Mouse (Mus musculus): ENCODE results near the gene Kirrel3. TPM values are rescaled to one million over a fixed set of nuclear protein-coding genes. Genes with fewer than 3 reads are reported as not detected.

Gene Kirrel3
- total RNA-seq, 2 experiments from 2014 or later = 0.88 to 1.1 TPM

DNA sequence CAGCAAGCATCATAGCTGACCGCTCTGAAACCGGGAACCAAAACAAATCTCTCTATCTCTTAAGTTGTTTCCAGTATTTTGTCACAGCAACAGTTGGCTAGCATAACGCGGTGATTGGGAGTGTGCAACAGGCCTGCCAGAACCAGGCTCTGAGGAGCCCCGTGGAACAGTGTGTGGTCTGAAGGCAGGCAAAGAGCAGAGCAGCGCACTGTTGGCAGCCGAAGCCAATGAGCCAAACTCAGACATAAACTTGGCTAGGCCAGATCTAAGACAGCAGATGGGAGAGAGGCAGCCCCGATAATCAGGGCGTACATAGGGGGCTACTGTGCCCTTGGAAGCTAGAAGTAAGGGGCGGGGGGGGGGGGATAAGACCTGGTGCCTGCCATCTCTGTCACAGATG lies 372.4 kb downstream of the Kirrel3 start:
- intact Hi-C loops (cut with DNase I; ENCODE audit: low total_unique reads) = no loop called here
- no peak for DNase-seq

DNA sequence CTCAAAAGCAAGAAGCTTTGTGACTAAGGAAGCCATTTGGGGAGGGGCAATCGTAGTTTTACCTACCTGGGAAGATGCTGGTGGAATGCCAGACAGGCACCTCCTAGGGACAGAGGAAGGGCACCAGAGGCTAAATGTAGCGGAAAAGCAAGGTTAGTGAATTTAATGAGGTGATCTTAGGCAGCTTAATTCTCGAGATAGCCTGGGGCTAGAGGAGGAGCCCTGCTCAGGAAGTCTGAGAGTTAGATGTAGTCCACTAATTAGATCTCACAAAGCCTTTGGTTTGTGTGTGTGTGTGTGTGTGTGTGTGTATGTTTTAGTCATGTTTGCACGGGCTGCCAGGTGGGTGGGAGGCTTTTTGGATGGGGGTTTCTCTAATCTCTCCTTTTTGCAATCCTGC lies 375.2 kb downstream of the Kirrel3 start:
- intact Hi-C loops (cut with DNase I; ENCODE audit: low total_unique reads) = loop anchor here (5.0 kb wide), 2 partner anchors 156 to 364 kb away; no protein-coding TSS in a partner anchor
- no peak for DNase-seq

DNA sequence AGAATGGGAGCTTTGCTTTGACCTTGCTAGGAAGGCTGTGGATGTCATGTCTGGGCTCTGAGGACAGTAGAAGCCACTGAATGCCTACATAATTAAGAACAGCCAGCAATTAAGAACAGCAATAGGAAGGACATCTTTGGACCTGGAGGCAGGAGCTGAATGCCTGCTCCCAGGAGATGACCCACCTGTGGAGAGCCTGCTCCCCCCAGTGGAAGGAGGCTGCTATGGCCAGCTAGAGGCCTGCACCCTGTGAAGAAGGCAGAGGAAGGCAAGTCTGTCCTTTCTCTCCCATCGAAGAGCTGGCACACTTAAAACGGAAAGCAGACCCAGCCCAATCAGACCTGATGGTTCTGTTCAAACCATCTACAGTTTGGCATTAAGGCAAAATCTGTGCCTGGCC lies 376.1 kb downstream of the Kirrel3 start:
- DNase-seq = no peak
- intact Hi-C loops (cut with DNase I; ENCODE audit: low total_unique reads) = loop anchor here (5.0 kb wide), 2 partner anchors 156 to 364 kb away; no protein-coding TSS in a partner anchor

DNA sequence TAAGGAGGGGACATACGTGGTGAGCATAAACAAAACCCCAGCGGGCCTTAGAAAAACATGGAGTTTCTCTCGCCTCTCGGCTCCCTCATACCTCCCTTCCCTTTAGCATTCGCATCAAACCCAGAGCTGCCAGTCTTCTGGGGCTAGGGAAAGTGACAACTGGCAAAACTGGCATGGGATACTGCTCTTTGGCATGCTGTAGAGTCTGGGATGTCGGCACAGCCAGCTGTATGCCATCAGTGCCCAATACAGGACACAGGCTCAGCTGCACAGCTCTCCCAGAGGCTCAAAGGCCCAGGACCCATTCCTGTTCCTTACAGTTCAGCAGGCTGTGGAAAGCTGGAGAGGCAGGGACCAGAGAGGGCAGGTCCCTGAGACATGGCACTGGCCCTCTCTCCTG lies 379.9 kb downstream of the Kirrel3 start:
- no peak for DNase-seq
- intact Hi-C loops (cut with DNase I; ENCODE audit: low total_unique reads) = no loop called here

DNA sequence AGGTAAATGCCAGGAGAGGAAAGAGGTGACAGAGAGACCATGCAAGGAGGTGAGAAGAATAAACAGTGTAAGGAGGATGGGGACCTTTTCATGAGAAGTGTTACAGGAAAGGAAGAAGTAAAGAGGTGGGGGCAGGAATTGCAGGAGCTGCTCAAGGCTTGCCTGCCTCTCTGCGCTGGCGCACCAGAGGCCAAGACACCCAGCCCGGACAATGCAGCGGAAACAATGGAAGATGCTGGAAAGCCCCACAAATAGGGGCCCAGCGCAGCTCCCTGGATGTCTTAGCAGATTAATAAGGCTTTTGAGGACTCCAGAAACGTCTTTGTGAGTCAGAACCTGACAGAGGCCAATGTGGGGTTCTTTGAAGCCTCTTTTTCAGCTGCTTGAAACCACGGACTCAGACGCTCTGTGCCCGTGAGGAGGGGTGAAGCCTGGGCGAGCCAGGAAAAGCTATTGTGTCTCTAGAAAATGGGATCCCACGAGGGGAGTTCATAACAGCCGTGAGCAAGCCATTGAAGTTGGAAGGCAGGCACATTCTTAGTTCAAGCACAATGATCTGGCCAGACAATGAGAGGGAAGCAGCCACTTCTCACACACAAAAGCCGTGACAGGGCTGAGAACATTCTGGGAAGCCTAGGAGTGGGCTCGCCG lies 385.7 kb downstream of the Kirrel3 start:
- no peak for DNase-seq
- intact Hi-C loops (cut with DNase I; ENCODE audit: low total_unique reads) = no loop called here

DNA sequence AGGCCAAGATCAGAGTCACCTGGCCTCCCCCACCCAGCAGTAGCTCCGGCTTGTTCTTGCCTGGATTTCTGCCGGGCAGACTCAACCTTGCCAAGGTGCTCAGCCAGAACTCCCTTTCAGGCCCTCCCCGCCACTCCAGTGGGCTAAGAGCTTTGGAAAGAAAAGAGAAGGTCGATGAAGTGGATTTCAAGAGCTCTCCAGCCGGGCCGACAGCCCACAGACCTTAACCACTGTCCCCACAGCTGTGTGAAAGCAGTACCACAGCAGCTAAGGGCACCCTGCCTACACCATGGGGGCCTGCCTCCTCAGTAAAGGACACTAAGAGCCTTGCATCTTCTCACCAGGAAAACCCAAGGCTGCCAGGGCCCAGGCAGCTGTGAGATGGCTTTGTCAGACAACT lies 389.5 kb downstream of the Kirrel3 start:
- intact Hi-C loops (cut with DNase I; ENCODE audit: low total_unique reads) = no loop called here
- DNase-seq = no peak

DNA sequence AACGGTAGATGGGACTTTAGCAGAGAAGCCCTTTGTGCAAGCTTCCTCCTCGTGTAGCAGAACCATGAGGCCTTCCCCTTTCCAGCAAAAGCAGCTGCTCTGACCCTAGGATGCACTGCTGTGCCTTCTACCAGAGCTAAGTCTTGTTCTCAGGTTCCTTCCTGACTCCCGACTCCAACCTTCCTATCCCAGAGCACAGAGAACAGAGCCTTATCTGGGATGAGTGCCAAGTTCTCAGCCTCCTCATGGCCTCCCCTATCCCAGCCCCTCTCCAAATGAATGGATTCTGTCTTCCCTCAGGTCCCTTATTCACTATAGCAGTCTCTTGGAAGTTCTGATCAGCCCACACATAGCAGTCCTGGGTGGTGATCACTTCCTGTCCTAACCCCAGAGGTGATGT lies 391.5 kb downstream of the Kirrel3 start:
- intact Hi-C loops (cut with DNase I; ENCODE audit: low total_unique reads) = no loop called here

DNA sequence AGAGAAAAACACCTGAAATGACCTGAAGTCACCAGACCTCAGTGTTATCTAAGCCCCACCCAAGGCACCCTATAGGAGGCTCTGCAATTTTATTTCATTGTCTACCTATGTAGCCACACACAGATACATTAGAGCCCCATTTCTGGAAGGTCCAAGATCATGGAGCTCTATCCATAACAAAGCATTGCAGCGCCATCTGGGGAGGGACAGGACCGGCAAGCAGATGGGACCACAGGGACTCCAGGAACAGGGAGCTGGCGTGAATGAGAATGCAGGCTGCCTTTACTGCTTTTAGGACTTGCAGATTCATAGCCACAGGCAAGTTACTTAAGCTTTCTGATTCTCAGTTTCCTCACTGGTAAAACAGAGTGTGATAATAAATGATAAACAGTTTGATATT lies 392.1 kb downstream of the Kirrel3 start:
- DNase-seq = no peak
- intact Hi-C loops (cut with DNase I; ENCODE audit: low total_unique reads) = no loop called here

More for the DNA sequence above, 391.5 kb downstream of the Kirrel3 start:
- DNase-seq = no peak

DNA sequence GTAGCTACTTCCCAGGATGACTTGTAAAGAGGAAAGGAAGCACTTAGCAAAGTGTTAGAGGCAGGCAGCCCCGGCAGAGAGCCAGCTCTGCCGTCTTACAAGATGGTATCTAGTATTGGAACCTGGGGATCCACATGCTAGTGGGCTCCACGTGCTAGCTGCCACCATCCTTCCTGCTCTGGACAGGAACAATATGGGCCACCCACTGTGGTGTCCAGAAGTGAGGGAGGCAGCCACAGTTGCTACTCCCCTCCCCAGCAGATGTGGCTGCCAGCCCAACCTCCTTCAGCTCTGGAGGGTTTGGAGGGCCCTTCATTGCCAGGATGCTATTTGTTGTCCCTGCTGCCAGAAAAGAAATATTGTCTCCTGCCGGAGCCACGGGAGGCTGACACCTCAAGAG lies 396.1 kb downstream of the Kirrel3 start:
- intact Hi-C loops (cut with DNase I; ENCODE audit: low total_unique reads) = no loop called here
- no peak for DNase-seq

DNA sequence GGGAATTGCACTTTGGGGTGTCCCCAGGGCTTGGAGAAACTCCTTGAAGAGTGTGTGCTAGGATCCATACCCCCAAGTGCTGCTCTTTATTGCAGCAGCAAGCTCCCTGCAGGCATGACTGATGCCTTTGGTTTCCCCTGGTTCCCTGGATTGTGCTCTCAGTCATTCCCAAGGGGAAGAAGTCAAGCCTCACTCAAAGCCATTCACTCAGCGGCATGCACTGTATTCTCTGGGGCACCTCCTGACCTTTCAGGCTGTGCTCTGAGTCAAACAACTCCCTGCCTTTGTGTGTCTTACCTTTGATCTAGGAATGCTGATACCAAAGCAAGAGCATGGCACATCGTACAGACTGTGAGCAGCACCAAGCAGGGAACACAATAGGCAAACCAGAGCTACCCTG lies 396.5 kb downstream of the Kirrel3 start:
- no peak for DNase-seq
- intact Hi-C loops (cut with DNase I; ENCODE audit: low total_unique reads) = no loop called here

DNA sequence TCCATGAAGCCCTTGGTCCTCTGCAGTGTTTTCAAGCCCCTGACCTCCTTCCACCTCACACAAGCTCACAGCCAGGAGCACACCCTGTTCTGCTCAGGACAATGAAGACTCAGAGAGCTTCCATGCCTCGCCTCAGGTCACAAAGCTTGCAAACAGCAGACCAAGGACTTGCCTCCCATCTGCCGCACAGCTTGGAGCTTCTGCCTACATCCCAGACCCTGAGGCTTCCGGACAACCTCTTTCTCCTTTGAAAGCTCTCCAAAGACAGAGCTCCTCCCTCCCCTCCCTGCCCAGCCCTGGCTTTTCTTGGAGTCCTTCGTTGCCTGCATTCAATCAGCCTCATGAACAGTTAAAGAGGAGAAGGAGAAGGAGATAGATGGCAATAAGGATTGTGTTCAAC lies 397.4 kb downstream of the Kirrel3 start:
- intact Hi-C loops (cut with DNase I; ENCODE audit: low total_unique reads) = no loop called here
- DNase-seq = no peak

DNA sequence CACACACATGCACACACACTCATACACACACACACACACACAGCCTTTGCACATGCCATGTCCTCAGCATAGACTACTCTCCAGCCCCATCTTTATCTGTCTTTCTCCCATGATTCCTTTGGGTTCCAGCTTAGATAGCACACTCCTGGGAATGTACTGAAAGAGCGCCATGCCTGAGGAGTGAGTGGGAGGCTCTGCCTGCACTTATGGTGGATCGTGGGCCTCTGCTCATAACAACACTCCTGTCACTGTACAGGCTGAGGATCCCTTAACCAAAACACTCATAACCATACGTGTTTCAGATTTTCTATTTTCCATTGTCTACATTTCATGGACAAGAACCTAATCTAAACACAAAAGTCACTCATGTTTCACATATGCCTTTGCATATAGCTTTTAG lies 398.6 kb downstream of the Kirrel3 start:
- no peak for DNase-seq
- intact Hi-C loops (cut with DNase I; ENCODE audit: low total_unique reads) = no loop called here

DNA sequence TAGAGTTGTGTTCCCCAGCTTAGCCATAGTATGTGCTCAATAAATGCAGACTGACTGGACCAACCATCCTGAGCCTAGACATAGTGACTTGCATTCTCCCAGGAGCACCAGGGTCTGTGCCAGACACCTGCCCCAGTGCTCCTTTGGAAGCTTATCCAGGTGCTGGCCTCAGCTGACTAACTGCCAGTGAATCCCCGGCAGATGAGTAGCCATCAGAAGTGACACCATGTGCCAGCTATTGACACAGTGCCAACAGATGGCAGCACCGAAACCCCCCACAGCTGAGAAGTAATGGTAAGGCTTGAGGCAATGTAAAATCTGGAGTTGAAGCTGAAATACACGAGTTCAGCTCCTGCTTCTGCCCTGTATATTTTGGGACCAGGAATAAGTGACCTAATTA lies 399.2 kb downstream of the Kirrel3 start:
- intact Hi-C loops (cut with DNase I; ENCODE audit: low total_unique reads) = no loop called here

DNA sequence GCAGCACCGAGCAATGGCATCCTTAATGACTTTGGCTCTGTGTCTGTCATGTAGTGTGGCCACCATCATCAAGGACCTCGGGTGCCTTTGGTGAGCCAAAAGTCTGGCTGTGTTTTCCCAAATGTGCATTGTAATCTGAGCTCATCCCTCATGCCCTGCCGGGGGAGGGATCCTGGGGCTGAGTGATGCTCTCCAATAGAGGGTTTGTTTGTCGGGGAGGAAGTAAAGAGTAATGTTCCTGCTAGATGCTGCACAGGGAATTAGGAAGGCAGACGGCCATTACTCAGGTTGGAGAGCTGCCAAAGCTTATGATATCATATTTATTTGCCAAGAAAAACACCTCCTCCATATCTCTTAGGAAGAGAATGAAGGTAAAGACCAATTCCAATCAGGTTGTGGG lies 401.1 kb downstream of the Kirrel3 start:
- no peak for DNase-seq
- intact Hi-C loops (cut with DNase I; ENCODE audit: low total_unique reads) = no loop called here

More for the DNA sequence above, 399.2 kb downstream of the Kirrel3 start:
- no peak for DNase-seq

DNA sequence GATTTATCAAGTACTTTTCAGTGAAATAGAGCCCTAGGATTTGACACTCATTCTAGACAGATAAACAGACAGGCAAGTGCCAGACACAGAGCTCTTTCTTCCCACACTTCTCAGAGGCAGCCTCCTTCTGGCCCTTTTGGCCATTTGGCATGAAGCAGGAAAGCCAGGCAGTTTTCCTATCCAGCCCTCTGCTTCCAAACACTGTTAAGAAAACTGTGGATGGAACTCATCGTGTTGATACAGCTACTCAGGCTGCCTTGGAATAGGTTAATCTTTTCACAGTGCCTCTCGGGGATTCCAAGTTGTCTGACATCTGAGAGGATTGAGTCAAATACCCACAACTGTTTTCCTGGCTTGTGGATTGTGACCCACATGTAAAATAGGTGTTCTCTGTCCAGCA lies 401.5 kb downstream of the Kirrel3 start:
- intact Hi-C loops (cut with DNase I; ENCODE audit: low total_unique reads) = no loop called here
- DNase-seq = no peak

DNA sequence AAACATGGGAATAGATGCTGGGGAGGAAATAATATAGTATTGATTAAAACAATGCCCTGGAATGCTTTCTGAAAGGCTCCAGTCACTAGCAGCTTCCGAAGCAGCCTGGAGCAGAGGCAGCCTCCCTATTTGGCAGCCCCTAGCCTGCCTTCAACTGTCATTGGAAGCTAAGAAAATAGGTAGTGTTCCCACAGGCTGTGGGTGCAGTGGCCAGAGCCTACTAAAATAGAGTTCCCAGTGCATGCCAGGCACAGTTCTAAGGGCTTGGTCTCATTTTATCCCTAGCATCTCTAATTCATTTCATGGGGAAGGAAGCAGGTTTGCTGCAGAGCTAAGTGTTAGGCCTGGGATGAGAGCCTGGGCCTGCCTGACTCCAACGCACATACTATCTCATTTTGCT lies 402.6 kb downstream of the Kirrel3 start:
- intact Hi-C loops (cut with DNase I; ENCODE audit: low total_unique reads) = no loop called here
- DNase-seq = no peak

DNA sequence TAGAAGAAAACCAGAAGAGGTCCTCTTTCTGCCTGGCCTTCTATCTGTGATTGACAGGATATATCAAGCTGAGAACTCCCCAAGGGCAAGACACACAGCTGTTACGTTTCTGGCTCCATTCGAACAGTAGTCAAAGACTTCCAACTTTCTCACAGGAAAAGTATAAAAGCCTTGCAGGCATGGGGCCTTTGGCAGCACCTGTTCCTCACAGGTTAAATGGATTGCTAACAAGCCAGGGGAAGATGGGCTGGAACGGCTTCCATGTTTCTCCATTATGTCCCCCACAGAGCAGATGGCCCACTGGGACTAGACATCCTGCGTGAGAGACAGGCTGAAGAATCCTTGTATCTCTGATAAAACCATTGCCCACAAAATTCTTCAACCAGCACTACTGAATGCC lies 415.5 kb downstream of the Kirrel3 start:
- DNase-seq = no peak
- intact Hi-C loops (cut with DNase I; ENCODE audit: low total_unique reads) = no loop called here

DNA sequence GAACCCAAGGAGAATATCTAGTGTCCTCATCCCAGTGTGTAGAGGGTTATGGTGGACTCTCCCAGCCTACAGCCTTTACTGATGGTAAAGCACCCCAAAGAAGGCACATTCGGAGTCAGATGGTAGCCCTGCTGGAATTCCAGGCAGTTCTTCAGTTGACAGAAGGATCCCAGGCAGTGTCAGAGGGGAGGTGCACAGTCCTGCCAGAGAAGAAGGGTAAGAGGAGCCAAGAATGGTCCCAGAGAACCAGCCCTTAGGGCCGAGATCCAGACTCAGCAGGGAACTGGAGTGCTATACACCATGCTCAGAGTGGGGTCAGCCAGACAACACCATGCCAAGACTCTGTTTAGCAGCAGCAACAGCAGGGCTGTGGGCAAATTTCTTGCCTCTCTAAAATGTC lies 416.2 kb downstream of the Kirrel3 start:
- intact Hi-C loops (cut with DNase I; ENCODE audit: low total_unique reads) = no loop called here
- DNase-seq = no peak

DNA sequence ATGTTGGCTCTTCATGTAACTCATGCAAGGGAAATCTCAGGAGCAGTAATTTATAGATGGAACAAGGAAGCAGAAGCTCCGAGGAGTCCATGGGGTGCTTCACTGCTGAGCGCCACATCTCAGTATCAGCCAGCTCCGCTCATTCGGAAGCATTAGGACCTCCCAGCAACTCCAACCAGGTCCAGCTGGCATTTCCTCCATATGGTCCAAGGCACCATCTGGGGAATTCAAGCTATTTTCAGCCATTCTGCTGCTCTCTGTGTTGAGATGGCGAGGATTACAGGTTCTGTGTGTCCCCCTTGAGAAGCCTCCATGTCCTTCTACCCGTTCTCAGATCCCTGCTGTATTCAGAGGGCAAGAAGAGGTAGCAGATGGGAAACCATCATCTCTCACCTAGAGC lies 419.5 kb downstream of the Kirrel3 start:
- DNase-seq = no peak
- intact Hi-C loops (cut with DNase I; ENCODE audit: low total_unique reads) = no loop called here

DNA sequence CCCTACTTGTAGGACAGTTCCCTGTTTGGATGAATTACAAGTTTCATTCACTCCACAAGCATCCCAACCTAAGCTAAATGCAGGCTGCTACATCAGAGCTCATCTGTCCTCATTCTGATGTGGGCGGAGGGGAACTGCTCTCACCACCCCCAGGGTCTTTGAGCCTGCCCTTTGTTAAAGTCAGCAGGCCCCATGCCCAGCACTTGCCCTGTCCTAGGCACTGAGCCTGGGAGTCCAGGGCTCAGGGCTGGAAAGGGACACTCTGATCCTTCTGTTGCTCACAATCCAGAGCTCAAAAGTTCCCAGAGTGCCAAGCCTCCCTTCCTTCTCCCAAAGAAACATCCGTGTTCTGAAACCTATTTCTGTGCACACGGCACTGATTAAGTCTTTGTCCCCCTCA lies 422.3 kb downstream of the Kirrel3 start:
- no peak for DNase-seq
- intact Hi-C loops (cut with DNase I; ENCODE audit: low total_unique reads) = no loop called here

DNA sequence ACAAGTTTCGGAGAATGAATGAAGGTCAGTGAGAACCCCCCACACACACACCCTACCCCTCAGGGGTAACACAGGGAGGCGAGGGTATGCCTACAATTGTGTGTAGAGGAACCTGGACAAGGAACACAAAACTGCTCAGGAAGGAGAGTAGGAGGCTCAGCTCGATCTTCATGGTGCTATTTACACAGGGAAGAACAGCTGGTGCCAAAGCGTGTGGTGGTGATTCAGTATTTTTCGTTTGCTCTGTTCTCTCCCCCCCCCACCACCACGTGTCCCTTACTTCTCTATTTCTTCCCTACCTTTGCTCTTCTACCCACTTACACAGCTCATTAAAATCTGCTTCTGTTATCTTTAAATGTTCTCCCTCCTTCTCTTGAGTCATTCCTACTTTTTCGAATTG lies 426.1 kb downstream of the Kirrel3 start:
- DNase-seq = no peak
- intact Hi-C loops (cut with DNase I; ENCODE audit: low total_unique reads) = no loop called here
